Mouse (Mus musculus) C2C12 (cell line): ENCODE data around the gene Map3k7. TPM values are rescaled to one million over a fixed set of nuclear protein-coding genes. Genes with fewer than 3 reads are reported as not detected.
"Not testable (repeated sequence)": the region's sequence is repeated elsewhere in the genome, so short reads cannot be mapped to it uniquely, and the experiment has no call there.

Experiments
- H3K27me3 ChIP-seq: one replicate; pipeline ENCODE4 v1.6.1; 2011; ENCODE audit not compliant: control insufficient read depth, insufficient read depth, insufficient read length
- H3K36me3 ChIP-seq: one replicate; pipeline ENCODE4 v1.6.1; 2011; ENCODE audit not compliant: control insufficient read depth, insufficient read depth
- H3K4me3 ChIP-seq: one replicate; pipeline ENCODE4 v1.5.1; 2011; ENCODE audit warnings: mild to moderate bottlenecking, control low read depth; ENCODE audit not compliant: poor library complexity, insufficient read depth, severe bottlenecking
- H3K79me2 ChIP-seq: one replicate; pipeline ENCODE4 v1.6.1; 2011; ENCODE audit not compliant: control insufficient read depth, insufficient read depth
- H3K79me3 ChIP-seq: one replicate; pipeline ENCODE4 v1.6.1; 2011; ENCODE audit warnings: low read depth, control low read depth
- H3ac ChIP-seq: one replicate; pipeline ENCODE3; 2011; ENCODE audit warnings: low read depth; ENCODE audit not compliant: control insufficient read depth, insufficient read length
- CEBPB ChIP-seq: IDR thresholded peaks from one replicate; pipeline ENCODE4 v1.6.1; 2011; ENCODE audit warnings: low read depth, mild to moderate bottlenecking, control low read depth, moderate library complexity
- CTCF ChIP-seq: IDR thresholded peaks from one replicate; pipeline ENCODE4 v1.5.1; 2011; ENCODE audit not compliant: control insufficient read depth, insufficient read depth, insufficient read length
- FOSL1 ChIP-seq: IDR thresholded peaks from one replicate; pipeline ENCODE4 v1.8.0; 2011; ENCODE audit warnings: mild to moderate bottlenecking, low read length; ENCODE audit not compliant: poor library complexity, insufficient read depth, severe bottlenecking
- MAX ChIP-seq: IDR thresholded peaks from one replicate; pipeline ENCODE4 v1.6.1; 2011; ENCODE audit warnings: mild to moderate bottlenecking, control low read depth
- MYOD1 ChIP-seq: IDR thresholded peaks from one replicate; pipeline ENCODE4 v1.6.1; 2011; ENCODE audit warnings: low read depth; ENCODE audit not compliant: control insufficient read depth, insufficient read length
- MYOG ChIP-seq: IDR thresholded peaks from one replicate; pipeline ENCODE4 v1.6.1; 2011; ENCODE audit not compliant: control insufficient read depth, insufficient read length; ENCODE audit errors: extremely low read depth
- USF1 ChIP-seq: IDR thresholded peaks from one replicate; pipeline ENCODE4 v1.6.1; 2011; ENCODE audit warnings: low read depth, mild to moderate bottlenecking, control low read depth, moderate library complexity
- polyA plus RNA-seq: library from polyadenylated mRNA; unstranded; fragments of >200 nt; fragmentation: generic; extraction: Trizol; gene quantifications from one replicate; pipeline ENCODE4 v1.2.1, GENCODE M21; 2012; ENCODE audit warnings: missing spikeins

The Map3k7 gene
- polyA plus RNA-seq, 1 experiment, result 17.8 TPM

GRCm38 (mm10) chr4:32021131-32021530 lies 57.2 kb downstream of the Map3k7 start:
- Histone ChIP-seq H3K36me3 (peaks cover 45% of the 10 kb centered on the region), H3K4me3 (no peak overlapping the region), H3K79me2 (no peaks in the 10 kb centered on the region), H3K79me3 (no peaks in the 10 kb centered on the region), H3ac (no peak overlapping the region), H3K27me3 (no peaks in the 10 kb centered on the region)
- no peak for TF ChIP-seq FOSL1
- no peak for TF ChIP-seq MAX
- TF ChIP-seq USF1, result no peak
- no peak for TF ChIP-seq CTCF
- no peak for TF ChIP-seq MYOD1
- no peak for TF ChIP-seq CEBPB
- TF ChIP-seq MYOG, result no peak

DNA sequence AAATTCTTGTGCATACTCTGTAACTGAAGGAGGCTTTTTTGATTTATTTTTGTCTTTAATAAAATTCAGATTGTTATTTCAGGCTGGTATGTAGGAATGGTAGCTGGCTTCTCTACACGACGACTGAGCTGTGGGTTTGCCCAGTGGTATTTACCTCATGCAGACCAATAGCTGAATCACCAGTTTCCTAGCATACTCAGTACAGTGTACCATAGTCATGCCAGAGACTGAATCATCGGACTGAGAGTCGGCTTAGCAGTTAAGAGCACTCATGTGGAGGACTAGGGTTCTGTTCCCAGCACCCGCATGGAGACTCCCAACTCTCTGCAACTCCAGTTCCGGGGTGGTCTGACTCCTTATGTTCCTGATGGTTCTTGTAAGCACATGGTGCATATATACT lies 58.4 kb downstream of the Map3k7 start:
- Histone ChIP-seq H3ac (no peak overlapping the region), H3K36me3 (peaks cover 42% of the 10 kb centered on the region), H3K27me3 (no peaks in the 10 kb centered on the region), H3K4me3 (no peak overlapping the region), H3K79me2 (no peaks in the 10 kb centered on the region), H3K79me3 (no peaks in the 10 kb centered on the region)
- TF ChIP-seq CTCF, result no peak
- TF ChIP-seq CEBPB, result no peak
- TF ChIP-seq MYOG, result no peak
- no peak for TF ChIP-seq MAX
- TF ChIP-seq FOSL1, result no peak
- TF ChIP-seq MYOD1, result no peak
- TF ChIP-seq USF1, result no peak

- not testable (repeated sequence) for H3K27me3 ChIP-seq
- peaks cover 27% of the 10 kb centered on the region for H3K36me3 ChIP-seq
Observed at GRCm38 (mm10) chr4:32024170-32024569, 60.3 kb downstream of the Map3k7 start.

GRCm38 (mm10) chr4:32025105-32025504 lies 61.2 kb downstream of the Map3k7 start:
- Histone ChIP-seq H3K79me2 (no peaks in the 10 kb centered on the region), H3K27me3 (no peaks in the 10 kb centered on the region), H3K36me3 (peaks cover 20% of the 10 kb centered on the region), H3K79me3 (no peaks in the 10 kb centered on the region), H3ac (no peak overlapping the region), H3K4me3 (no peak overlapping the region)
- TF ChIP-seq MAX, result no peak
- no peak for TF ChIP-seq CTCF
- no peak for TF ChIP-seq FOSL1
- TF ChIP-seq USF1, result no peak
- TF ChIP-seq MYOD1, result no peak
- no peak for TF ChIP-seq MYOG
- no peak for TF ChIP-seq CEBPB

More at GRCm38 (mm10) chr4:32024170-32024569, 60.3 kb downstream of the Map3k7 start:
- not testable (repeated sequence) for H3ac ChIP-seq, H3K4me3 ChIP-seq, H3K79me2 ChIP-seq, H3K79me3 ChIP-seq

DNA sequence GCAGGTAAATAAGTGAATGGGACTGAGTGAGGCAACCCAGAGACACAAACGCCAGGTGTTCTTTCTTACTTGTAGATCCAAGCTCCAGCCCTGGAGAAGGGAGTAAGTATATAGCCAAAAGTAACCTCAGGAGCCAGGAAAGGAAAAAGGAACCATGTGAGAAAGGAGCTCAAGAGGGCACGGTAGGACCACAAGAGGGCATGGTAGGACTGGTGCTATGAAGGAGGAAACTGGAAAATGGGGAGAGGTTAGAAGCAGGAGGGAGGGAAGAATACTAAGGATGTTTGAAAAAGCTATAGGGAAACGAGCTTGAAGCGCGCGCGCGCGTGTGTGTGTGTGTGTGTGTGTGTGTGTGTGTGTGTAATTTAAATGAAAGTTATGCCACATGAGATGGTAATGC lies 63.2 kb downstream of the Map3k7 start:
- Histone ChIP-seq H3K36me3 (peaks cover 4% of the 10 kb centered on the region), H3K27me3 (no peaks in the 10 kb centered on the region), H3K79me2 (no peaks in the 10 kb centered on the region), H3K79me3 (no peaks in the 10 kb centered on the region), H3K4me3 (no peak overlapping the region), H3ac (no peak overlapping the region)
- TF ChIP-seq MYOG (no peak), CTCF (no peak), CEBPB (no peak), FOSL1 (no peak), USF1 (no peak), MAX (no peak), MYOD1 (no peak)

DNA sequence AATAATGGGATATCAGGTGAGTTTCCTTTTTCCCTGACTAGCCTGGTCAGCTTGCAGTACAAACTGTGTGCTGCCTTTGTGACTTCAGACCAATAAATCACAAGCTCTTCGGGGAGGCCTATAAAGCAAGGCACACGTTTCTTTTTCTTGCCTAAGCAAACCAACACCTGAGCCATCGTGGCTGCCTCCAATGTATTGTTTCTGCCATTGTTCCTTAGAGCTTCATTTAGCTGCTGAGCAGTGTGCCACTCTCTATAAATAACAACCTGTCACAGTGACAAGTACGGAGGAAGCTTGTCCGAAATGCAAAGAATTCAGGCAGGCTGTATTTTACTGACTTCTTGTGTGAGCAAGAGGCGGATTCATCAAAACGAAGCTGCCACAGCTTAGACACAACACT lies 73.4 kb downstream of the Map3k7 start:
- H3K79me3 ChIP-seq, result no peaks in the 10 kb centered on the region
- no peaks in the 10 kb centered on the region for H3K36me3 ChIP-seq
- no peak overlapping the region for H3ac ChIP-seq
- H3K27me3 ChIP-seq, result no peaks in the 10 kb centered on the region
- no peak overlapping the region for H3K4me3 ChIP-seq
- H3K79me2 ChIP-seq, result no peaks in the 10 kb centered on the region
- TF ChIP-seq USF1 (no peak), MYOG (no peak), MYOD1 (no peak), MAX (no peak), CTCF (no peak), CEBPB (no peak), FOSL1 (no peak)
